Mouse (Mus musculus) ES-Bruce4 (cell line): ENCODE measurements around the gene Lmo7.

Experiments
- CTCF ChIP-seq: IDR thresholded peaks from one replicate; pipeline ENCODE4 v1.8.1; 2011; ENCODE audit warnings: low read depth, low read length
- EP300 ChIP-seq: IDR thresholded peaks from 2 replicates; pipeline ENCODE4 v1.6.1; 2011; ENCODE audit warnings: low read depth, low read length; ENCODE audit not compliant: insufficient read depth
- POLR2A ChIP-seq: IDR thresholded peaks from one replicate; pipeline ENCODE4 v1.8.1; 2011; ENCODE audit warnings: low read length; ENCODE audit not compliant: insufficient read depth

- TF ChIP-seq CTCF (no peak), POLR2A (no peak), EP300 (no peak)
Observed at GRCm38 (mm10) chr14:101822390-101822789, 92.6 kb downstream of the Lmo7 start.
